Mouse (Mus musculus) spleen, postnatal 14 days (tissue): ENCODE measurements around the gene Gpsm2.
"Not testable (repeated sequence)": the region's sequence is repeated elsewhere in the genome, so short reads cannot be mapped to it uniquely, and the experiment has no call there.

Experiments
- DNase-seq, 2 experiments: peaks; one replicate each; pipeline ENCODE4 v3.0.0; 2021 to 2022; ENCODE audit warnings: low spot score in 2 of 2

Gpsm2 gene

GRCm38 (mm10) chr3:108726413-108726812 is 4.3 kb upstream of the Gpsm2 start:
- DNase-seq = no peak

- DNase-seq = peak in 1 of 2 experiments; percentile 14
These were observed 775 bp downstream of the Gpsm2 start for GRCm38 (mm10) chr3:108721076-108721991.

DNA sequence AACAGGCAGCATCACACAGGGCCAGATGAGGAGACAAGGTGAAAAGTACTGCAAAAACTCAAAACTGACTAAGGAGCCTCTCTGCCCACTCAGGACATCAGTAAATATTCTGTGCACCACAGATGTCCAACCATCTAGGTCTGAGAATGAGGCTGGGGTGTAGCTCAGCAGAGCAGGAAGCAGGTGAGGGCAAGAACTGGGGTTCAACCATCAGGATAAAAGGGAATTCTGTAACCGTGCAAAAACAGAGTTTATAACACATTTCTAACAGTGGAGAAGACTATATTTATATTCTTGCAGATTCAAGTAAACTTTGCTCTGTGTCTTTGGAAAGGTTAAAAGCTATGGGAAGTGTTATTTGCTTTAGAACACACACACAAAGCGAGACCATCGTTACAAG is 2.3 kb downstream of the Gpsm2 start:
- no peak for DNase-seq

- DNase-seq = no peak
These were observed 2.8 kb downstream of the Gpsm2 start for GRCm38 (mm10) chr3:108719357-108719756.

DNA sequence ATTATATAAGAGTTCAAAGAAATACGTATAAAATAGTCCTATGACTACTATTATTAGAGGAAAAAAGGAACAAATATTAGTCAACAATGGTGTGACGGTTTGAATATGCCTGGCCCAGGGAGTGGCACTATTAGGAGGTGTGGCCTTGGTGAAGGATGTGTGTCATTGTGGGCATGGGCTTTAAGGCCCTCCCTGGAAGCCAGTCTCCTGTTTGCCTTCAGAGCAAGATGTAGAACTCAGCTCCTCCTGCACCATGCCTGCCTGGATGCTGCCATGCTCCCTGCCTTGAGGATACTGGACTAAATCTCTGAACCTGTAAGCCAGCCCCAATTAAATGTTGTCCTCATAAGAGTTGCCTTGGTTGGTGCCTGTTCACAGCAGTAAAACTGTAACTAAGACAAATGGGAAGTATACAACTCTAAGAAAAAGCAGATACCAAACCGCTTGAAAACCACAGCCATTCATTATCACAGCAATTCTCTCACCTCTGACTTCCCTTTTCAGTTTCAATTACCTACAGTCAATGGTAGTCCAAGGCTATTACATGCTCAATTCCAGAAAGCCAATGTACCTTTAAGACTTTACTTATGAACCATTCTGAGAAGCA is 4.1 kb downstream of the Gpsm2 start:
- DNase-seq = no peak

GRCm38 (mm10) chr3:108714837-108715236 is 7.3 kb downstream of the Gpsm2 start:
- DNase-seq = no peak

- no peak for DNase-seq
These were observed 8.9 kb downstream of the Gpsm2 start for GRCm38 (mm10) chr3:108713065-108713675.

DNA sequence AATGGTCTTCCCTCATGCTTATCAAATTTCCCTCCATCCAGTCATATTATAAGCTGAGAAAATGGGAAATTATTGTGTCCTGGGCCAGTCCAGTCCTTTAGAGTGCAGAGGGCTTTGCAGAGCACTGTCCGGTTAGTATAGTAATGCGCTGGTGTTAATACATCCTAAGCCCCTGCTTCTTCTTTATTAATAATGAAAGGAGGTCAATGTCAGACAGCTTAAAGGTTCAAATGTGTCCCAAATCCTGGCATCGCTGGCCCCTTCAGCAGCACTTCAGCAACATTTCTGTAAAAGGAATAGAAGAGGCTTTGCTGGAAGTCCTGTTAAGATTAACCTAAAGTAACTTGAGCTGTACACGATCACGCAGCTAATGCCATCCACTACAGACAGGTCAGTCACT is 10.8 kb downstream of the Gpsm2 start:
- DNase-seq = no peak

GRCm38 (mm10) chr3:108702789-108703188 is 19.3 kb downstream of the Gpsm2 start:
- no peak for DNase-seq

- DNase-seq = no peak
These were observed 20.9 kb downstream of the Gpsm2 start for GRCm38 (mm10) chr3:108701256-108701655.

DNA sequence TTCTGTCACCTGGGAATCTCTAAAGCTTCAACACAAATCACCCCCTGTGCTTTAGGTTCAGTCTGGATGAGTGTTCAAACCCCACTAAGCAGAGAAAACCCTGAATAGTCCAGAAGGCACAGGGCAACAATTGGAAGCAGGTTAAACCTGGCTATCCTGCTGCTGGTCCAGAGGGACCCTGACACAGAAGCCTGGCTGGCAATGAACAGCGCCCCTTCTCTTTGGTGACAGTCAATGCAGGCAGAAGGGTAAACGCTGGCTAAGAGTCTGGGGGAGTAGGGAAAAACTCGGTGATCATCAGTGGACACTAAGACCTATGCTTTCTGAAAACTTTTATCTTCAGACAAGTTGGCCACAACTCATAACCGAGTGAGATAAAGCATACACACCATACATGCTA is 22.3 kb downstream of the Gpsm2 start:
- no peak for DNase-seq

GRCm38 (mm10) chr3:108698662-108699061 is 23.4 kb downstream of the Gpsm2 start:
- DNase-seq = no peak

- DNase-seq = no peak
These were observed 27.8 kb downstream of the Gpsm2 start for GRCm38 (mm10) chr3:108694321-108694720.

GRCm38 (mm10) chr3:108689979-108690378 is 32.1 kb downstream of the Gpsm2 start:
- no peak for DNase-seq

- no peak for DNase-seq
These were observed 32.7 kb downstream of the Gpsm2 start for GRCm38 (mm10) chr3:108689446-108689845.

DNA sequence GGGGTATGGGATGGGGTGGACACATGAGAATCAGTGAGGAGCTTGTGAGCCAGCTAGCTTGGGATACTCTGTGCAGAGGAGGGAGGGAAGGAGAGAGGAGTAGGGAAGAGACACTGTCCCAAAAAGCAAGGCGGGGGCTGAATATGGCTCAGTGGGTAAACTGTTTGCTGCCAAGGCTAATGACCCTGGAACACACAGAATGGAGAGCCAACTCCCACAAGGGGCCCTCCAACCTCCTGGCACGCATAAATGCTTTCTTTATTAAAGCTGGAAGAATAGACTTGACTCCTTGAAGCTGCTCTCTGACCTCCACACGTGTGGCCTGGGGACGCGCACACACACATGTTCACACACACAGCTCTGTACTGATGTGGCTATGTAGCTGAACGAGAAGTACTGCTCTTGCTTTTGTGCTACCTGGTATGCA is 33.1 kb downstream of the Gpsm2 start:
- DNase-seq = no peak

DNA sequence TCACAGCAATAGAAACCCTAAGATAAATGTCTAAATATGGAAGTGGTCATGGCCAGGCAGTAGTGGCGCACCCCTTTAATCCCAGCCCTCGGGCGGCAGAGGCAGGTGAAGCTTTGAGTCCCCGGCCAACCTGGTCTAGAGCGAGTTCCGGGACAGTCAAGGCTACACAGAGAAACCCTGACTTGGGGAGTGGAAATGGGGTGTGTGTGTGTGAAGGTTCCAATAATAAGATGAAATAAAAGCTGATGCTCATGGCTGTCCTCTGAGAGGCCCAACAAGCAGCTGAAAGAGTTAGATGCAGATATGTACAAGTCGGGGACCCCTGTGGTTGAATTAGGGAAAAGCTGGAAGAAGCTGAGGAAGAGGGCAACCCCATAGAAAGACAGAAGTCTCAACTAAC is 36.4 kb downstream of the Gpsm2 start:
- no peak for DNase-seq

GRCm38 (mm10) chr3:108683597-108683996 is 38.5 kb downstream of the Gpsm2 start:
- DNase-seq = not testable (repeated sequence)

- DNase-seq = no peak
These were observed 41.1 kb downstream of the Gpsm2 start for GRCm38 (mm10) chr3:108681004-108681403.

GRCm38 (mm10) chr3:108676616-108677015 is 45.5 kb downstream of the Gpsm2 start:
- no peak for DNase-seq

GRCm38 (mm10) chr3:108660941-108661340 is 61.2 kb downstream of the Gpsm2 start:
- no peak for DNase-seq

DNA sequence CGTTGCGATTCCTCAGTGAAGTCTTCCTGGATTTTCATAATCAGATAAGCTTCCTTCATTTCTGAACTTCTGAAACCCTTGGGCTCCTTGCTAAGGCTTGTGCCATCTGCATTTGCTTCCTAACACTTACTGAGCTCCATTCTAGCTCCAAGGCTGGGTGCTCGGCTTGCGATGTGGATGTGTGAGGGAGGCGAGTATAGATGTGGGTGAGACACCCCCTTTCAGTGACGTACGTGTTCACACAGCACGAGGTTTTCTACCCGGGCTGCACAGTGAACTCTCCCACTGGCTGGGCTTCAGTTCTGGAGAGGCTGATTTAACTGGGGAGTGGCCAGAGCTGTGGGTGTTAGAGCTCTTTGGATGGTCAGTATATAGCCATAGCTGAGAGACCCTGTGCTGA is 63.5 kb downstream of the Gpsm2 start:
- DNase-seq = no peak

GRCm38 (mm10) chr3:108655486-108655885 is 66.6 kb downstream of the Gpsm2 start:
- no peak for DNase-seq
